Mouse (Mus musculus): ENCODE data around the gene Apol7b. TPM values are rescaled to one million over a fixed set of nuclear protein-coding genes. Genes with fewer than 3 reads are reported as not detected.

The Apol7b gene
- polyA plus RNA-seq, 1 experiment = not detected

GRCm38 (mm10) chr15:77387462-77387861, 59.8 kb downstream of the Apol7b start:
- Histone ChIP-seq H3K4me3 (ENCODE audit: insufficient read depth, poor library complexity, severe bottlenecking) (no peak overlapping the region), H3K79me2 (ENCODE audit: control insufficient read depth, insufficient read depth) (no peaks in the 10 kb centered on the region), H3ac (ENCODE audit: control insufficient read depth, insufficient read length, low read depth) (no peak overlapping the region), H3K79me3 (ENCODE audit: low read depth) (no peaks in the 10 kb centered on the region), H3K36me3 (ENCODE audit: control insufficient read depth, insufficient read depth) (no peaks in the 10 kb centered on the region), H3K27me3 (ENCODE audit: control insufficient read depth, insufficient read depth, insufficient read length) (no peaks in the 10 kb centered on the region)
- no peak for TF ChIP-seq MYOG (IDR thresholded peaks at IDR 0.05; ENCODE audit: control insufficient read depth, extremely low read depth, insufficient read length)
- no peak for TF ChIP-seq MAX (IDR thresholded peaks at IDR 0.05)
- TF ChIP-seq CTCF (IDR thresholded peaks at IDR 0.05; ENCODE audit: control insufficient read depth, insufficient read depth, insufficient read length) = no peak
- no peak for TF ChIP-seq USF1 (IDR thresholded peaks at IDR 0.05; ENCODE audit: low read depth)
- TF ChIP-seq CEBPB (IDR thresholded peaks at IDR 0.05; ENCODE audit: low read depth) = no peak

GRCm38 (mm10) chr15:77384340-77385030, 62.8 kb downstream of the Apol7b start:
- Histone ChIP-seq H3K36me3 (ENCODE audit: control insufficient read depth, insufficient read depth) (no peaks in the 10 kb centered on the region), H3ac (ENCODE audit: control insufficient read depth, insufficient read length, low read depth) (no peak overlapping the region), H3K79me3 (ENCODE audit: low read depth) (no peaks in the 10 kb centered on the region), H3K79me2 (ENCODE audit: control insufficient read depth, insufficient read depth) (no peaks in the 10 kb centered on the region), H3K27me3 (ENCODE audit: control insufficient read depth, insufficient read depth, insufficient read length) (no peaks in the 10 kb centered on the region), H3K4me3 (ENCODE audit: insufficient read depth, poor library complexity, severe bottlenecking) (no peak overlapping the region)
- no peak for TF ChIP-seq MAX (IDR thresholded peaks at IDR 0.05)
- TF ChIP-seq CEBPB (IDR thresholded peaks at IDR 0.05; ENCODE audit: low read depth) = no peak
- TF ChIP-seq MYOD1 (IDR thresholded peaks at IDR 0.05; ENCODE audit: control insufficient read depth, insufficient read length, low read depth) = no peak
- TF ChIP-seq FOSL1 (IDR thresholded peaks at IDR 0.05; ENCODE audit: insufficient read depth, low read length, poor library complexity, severe bottlenecking) = no peak
- TF ChIP-seq MYOG (IDR thresholded peaks at IDR 0.05; ENCODE audit: control insufficient read depth, extremely low read depth, insufficient read length) = no peak
- TF ChIP-seq CTCF (IDR thresholded peaks at IDR 0.05; ENCODE audit: control insufficient read depth, insufficient read depth, insufficient read length) = no peak

- Histone ChIP-seq H3K79me3 (ENCODE audit: low read depth) (no peaks in the 10 kb centered on the region), H3K79me2 (ENCODE audit: control insufficient read depth, insufficient read depth) (no peaks in the 10 kb centered on the region), H3K4me3 (ENCODE audit: insufficient read depth, poor library complexity, severe bottlenecking) (no peak overlapping the region), H3K27me3 (ENCODE audit: control insufficient read depth, insufficient read depth, insufficient read length) (no peaks in the 10 kb centered on the region), H3ac (ENCODE audit: control insufficient read depth, insufficient read length, low read depth) (no peak overlapping the region), H3K36me3 (ENCODE audit: control insufficient read depth, insufficient read depth) (no peaks in the 10 kb centered on the region)
- no peak for TF ChIP-seq CEBPB (IDR thresholded peaks at IDR 0.05; ENCODE audit: low read depth)
Measured at GRCm38 (mm10) chr15:77382880-77383279, 64.4 kb downstream of the Apol7b start.

- Histone ChIP-seq H3K36me3 (ENCODE audit: control insufficient read depth, insufficient read depth) (no peaks in the 10 kb centered on the region), H3K79me2 (ENCODE audit: control insufficient read depth, insufficient read depth) (no peaks in the 10 kb centered on the region), H3ac (ENCODE audit: control insufficient read depth, insufficient read length, low read depth) (no peak overlapping the region), H3K4me3 (ENCODE audit: insufficient read depth, poor library complexity, severe bottlenecking) (no peak overlapping the region), H3K27me3 (ENCODE audit: control insufficient read depth, insufficient read depth, insufficient read length) (no peaks in the 10 kb centered on the region), H3K79me3 (ENCODE audit: low read depth) (no peaks in the 10 kb centered on the region)
- TF ChIP-seq CTCF (IDR thresholded peaks at IDR 0.05; ENCODE audit: control insufficient read depth, insufficient read depth, insufficient read length) (no peak), MAX (IDR thresholded peaks at IDR 0.05) (no peak)
Measured at GRCm38 (mm10) chr15:77382271-77382850, 64.9 kb downstream of the Apol7b start.

GRCm38 (mm10) chr15:77381481-77381880, 65.8 kb downstream of the Apol7b start:
- Histone ChIP-seq H3K79me3 (ENCODE audit: low read depth) (no peaks in the 10 kb centered on the region), H3K36me3 (ENCODE audit: control insufficient read depth, insufficient read depth) (no peaks in the 10 kb centered on the region), H3K4me3 (ENCODE audit: insufficient read depth, poor library complexity, severe bottlenecking) (no peak overlapping the region), H3ac (ENCODE audit: control insufficient read depth, insufficient read length, low read depth) (no peak overlapping the region), H3K27me3 (ENCODE audit: control insufficient read depth, insufficient read depth, insufficient read length) (no peaks in the 10 kb centered on the region), H3K79me2 (ENCODE audit: control insufficient read depth, insufficient read depth) (no peaks in the 10 kb centered on the region)
- TF ChIP-seq MAX (IDR thresholded peaks at IDR 0.05) (no peak), FOSL1 (IDR thresholded peaks at IDR 0.05; ENCODE audit: insufficient read depth, low read length, poor library complexity, severe bottlenecking) (no peak)

GRCm38 (mm10) chr15:77379921-77380320, 67.4 kb downstream of the Apol7b start:
- TF ChIP-seq FOSL1 (IDR thresholded peaks at IDR 0.05; ENCODE audit: insufficient read depth, low read length, poor library complexity, severe bottlenecking) = peak; percentile 32
- TF ChIP-seq CEBPB (IDR thresholded peaks at IDR 0.05; ENCODE audit: low read depth) = no peak
- Histone ChIP-seq H3ac (ENCODE audit: control insufficient read depth, insufficient read length, low read depth) (no peak overlapping the region), H3K79me2 (ENCODE audit: control insufficient read depth, insufficient read depth) (no peaks in the 10 kb centered on the region), H3K27me3 (ENCODE audit: control insufficient read depth, insufficient read depth, insufficient read length) (no peaks in the 10 kb centered on the region), H3K36me3 (ENCODE audit: control insufficient read depth, insufficient read depth) (no peaks in the 10 kb centered on the region), H3K79me3 (ENCODE audit: low read depth) (no peaks in the 10 kb centered on the region), H3K4me3 (ENCODE audit: insufficient read depth, poor library complexity, severe bottlenecking) (no peak overlapping the region)

Data from C2C12 (cell line).